Mouse (Mus musculus): ENCODE measurements around the gene Mthfd1.

DNA sequence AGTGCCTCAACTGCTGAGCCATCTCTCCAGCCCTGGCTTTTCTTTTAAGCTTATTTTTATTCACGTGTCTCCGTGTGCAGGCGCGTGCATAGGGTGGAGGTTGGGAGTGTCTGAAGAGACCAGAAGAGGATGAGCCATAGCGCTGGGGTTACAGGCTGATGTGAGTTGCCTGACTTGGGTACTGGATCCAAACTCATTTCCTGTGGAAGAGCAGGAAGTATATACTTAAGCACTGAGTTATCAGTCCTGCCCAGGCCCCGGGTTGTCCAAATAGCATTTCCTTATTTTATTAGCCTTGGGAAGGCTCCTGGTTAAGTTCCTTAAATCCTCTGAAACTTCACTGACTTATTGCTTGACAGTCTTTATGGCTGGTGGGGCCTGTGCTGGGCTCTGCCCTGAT is 54.9 kb downstream of the Mthfd1 start:
- TF ChIP-seq CTCF (IDR thresholded peaks at IDR 0.05; ENCODE audit: control insufficient read depth, insufficient read depth, insufficient read length) (no peak), MYOG (IDR thresholded peaks at IDR 0.05; ENCODE audit: control insufficient read depth, extremely low read depth, insufficient read length) (no peak), USF1 (IDR thresholded peaks at IDR 0.05; ENCODE audit: low read depth) (no peak), CEBPB (IDR thresholded peaks at IDR 0.05; ENCODE audit: low read depth) (no peak), MAX (IDR thresholded peaks at IDR 0.05) (no peak), MYOD1 (IDR thresholded peaks at IDR 0.05; ENCODE audit: control insufficient read depth, insufficient read length, low read depth) (no peak)
